Mouse (Mus musculus): Measurements from ENCODE around the gene Camp. TPM values are rescaled to one million over a fixed set of nuclear protein-coding genes. Genes with fewer than 3 reads are reported as not detected.

Gene Camp
- polyA plus RNA-seq (2016; fragmentation: Nextera tagmentation; extraction: Ambion mirVana): 0.35 and 1.1 TPM in 2 replicates

- H3K4me2 ChIP-seq: no peak within 1 kb of the TSS
- H3K9me3 ChIP-seq (replicated peaks): no peaks in the 10 kb centered on the region
- 59% methylated on average over 6 of the region's 6 CpGs for WGBS
- no peak within 1 kb of the TSS for H3K27ac ChIP-seq (ENCODE audit: poor library complexity, severe bottlenecking)
- H3K36me3 ChIP-seq: peaks cover 7% of the 10 kb centered on the region
- no peaks in the 10 kb centered on the region for H3K27me3 ChIP-seq (replicated peaks)
- 0 out of 2 replicates have a peak, but pooled peaks have one; percentile 26 for ATAC-seq (ENCODE audit: insufficient number of reproducible peaks, low FRiP score)
- H3K4me1 ChIP-seq (replicated peaks): peaks cover 4% of the 10 kb centered on the region; the same call in 1 of the 2 replicates
- no peak within 1 kb of the TSS for H3K9ac ChIP-seq
- H3K4me3 ChIP-seq: no peak within 1 kb of the TSS
Measured at GRCm38 (mm10) chr9:109849312-109849758, at the start of gene Camp. Camp (minus strand) TSS chr9:109849617.

- no peak overlapping the region for H3K9ac ChIP-seq
- no peak overlapping the region for H3K27ac ChIP-seq (ENCODE audit: poor library complexity, severe bottlenecking)
- WGBS: 37% methylated on average over 2 of the region's 2 CpGs
- H3K4me3 ChIP-seq: no peak overlapping the region
- H3K9me3 ChIP-seq (replicated peaks): no peaks in the 10 kb centered on the region
- peaks cover 34% of the 10 kb centered on the region for H3K4me1 ChIP-seq (replicated peaks)
- no peak for ATAC-seq (ENCODE audit: insufficient number of reproducible peaks, low FRiP score)
- H3K27me3 ChIP-seq (replicated peaks): no peaks in the 10 kb centered on the region
- H3K36me3 ChIP-seq: peaks cover 17% of the 10 kb centered on the region
- no peak overlapping the region for H3K4me2 ChIP-seq
Measured at GRCm38 (mm10) chr9:109898027-109898426, 48.6 kb upstream of the Camp start.

- peaks cover 34% of the 10 kb centered on the region for H3K4me1 ChIP-seq (replicated peaks)
- no peak overlapping the region for H3K4me2 ChIP-seq
- no peak overlapping the region for H3K9ac ChIP-seq
- H3K27me3 ChIP-seq (replicated peaks): no peaks in the 10 kb centered on the region
- no peak overlapping the region for H3K4me3 ChIP-seq
- WGBS: 74% methylated on average over 8 of the region's 8 CpGs
- no peak overlapping the region for H3K27ac ChIP-seq (ENCODE audit: poor library complexity, severe bottlenecking)
- no peak for ATAC-seq (ENCODE audit: insufficient number of reproducible peaks, low FRiP score)
- H3K9me3 ChIP-seq (replicated peaks): no peaks in the 10 kb centered on the region
- H3K36me3 ChIP-seq: peaks cover 30% of the 10 kb centered on the region
Measured at GRCm38 (mm10) chr9:109896253-109897150, 47.1 kb upstream of the Camp start.

DNA sequence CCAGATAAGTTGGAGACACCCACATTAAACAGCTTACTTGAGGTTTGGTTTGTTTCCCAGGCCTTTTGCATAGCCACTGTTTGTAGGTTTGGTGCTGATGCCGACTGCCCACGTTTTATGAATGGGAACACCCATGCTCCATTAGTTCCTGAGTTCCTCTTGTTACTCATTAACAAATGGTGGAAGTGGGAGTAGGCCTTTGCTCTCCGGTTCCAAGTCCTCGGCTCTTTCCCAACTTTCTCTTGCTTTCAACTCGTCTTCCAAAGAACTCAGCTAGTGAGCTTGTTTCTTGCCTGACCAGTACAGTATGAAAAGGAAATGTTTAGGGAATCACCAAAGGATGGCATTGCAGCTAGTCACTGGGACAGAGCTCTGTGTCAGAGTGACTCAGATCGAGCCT is 46.2 kb upstream of the Camp start:
- Histone ChIP-seq H3K4me3 (no peak overlapping the region), H3K4me2 (no peak overlapping the region), H3K9me3 (replicated peaks) (no peaks in the 10 kb centered on the region), H3K36me3 (peaks cover 39% of the 10 kb centered on the region), H3K27me3 (replicated peaks) (no peaks in the 10 kb centered on the region), H3K27ac (ENCODE audit: poor library complexity, severe bottlenecking) (no peak overlapping the region), H3K9ac (no peak overlapping the region), H3K4me1 (replicated peaks) (peaks cover 32% of the 10 kb centered on the region)
- 86% methylated on average over 6 of the region's 6 CpGs for WGBS
- ATAC-seq (ENCODE audit: insufficient number of reproducible peaks, low FRiP score): no peak

- Histone ChIP-seq H3K27me3 (replicated peaks) (no peaks in the 10 kb centered on the region), H3K4me2 (no peak overlapping the region), H3K4me3 (no peak overlapping the region), H3K36me3 (peaks cover 50% of the 10 kb centered on the region), H3K27ac (ENCODE audit: poor library complexity, severe bottlenecking) (peak overlapping the region; percentile 74), H3K9me3 (replicated peaks) (no peaks in the 10 kb centered on the region), H3K4me1 (replicated peaks) (peaks cover 25% of the 10 kb centered on the region), H3K9ac (peak overlapping the region; percentile 17; the same call in 1 of the 2 replicates)
- peak; percentile 71 for ATAC-seq (ENCODE audit: insufficient number of reproducible peaks, low FRiP score)
- 29% methylated on average over 6 of the region's 6 CpGs for WGBS
Measured at GRCm38 (mm10) chr9:109894413-109895090, 45.1 kb upstream of the Camp start.

GRCm38 (mm10) chr9:109892651-109893250 is 43.3 kb upstream of the Camp start:
- H3K27me3 ChIP-seq (replicated peaks): no peaks in the 10 kb centered on the region
- H3K9ac ChIP-seq: no peak overlapping the region
- peaks cover 13% of the 10 kb centered on the region for H3K4me1 ChIP-seq (replicated peaks)
- no peak overlapping the region for H3K4me3 ChIP-seq
- peaks cover 66% of the 10 kb centered on the region for H3K36me3 ChIP-seq
- H3K27ac ChIP-seq (ENCODE audit: poor library complexity, severe bottlenecking): no peak overlapping the region
- ATAC-seq (ENCODE audit: insufficient number of reproducible peaks, low FRiP score): no peak; the same call in 1 of the 2 replicates
- H3K4me2 ChIP-seq: no peak overlapping the region
- 65% methylated on average over 5 of the region's 5 CpGs for WGBS
- H3K9me3 ChIP-seq (replicated peaks): no peaks in the 10 kb centered on the region

GRCm38 (mm10) chr9:109891501-109891900 is 42.1 kb upstream of the Camp start:
- no peak overlapping the region for H3K4me3 ChIP-seq
- H3K27me3 ChIP-seq (replicated peaks): no peaks in the 10 kb centered on the region
- no peak for ATAC-seq (ENCODE audit: insufficient number of reproducible peaks, low FRiP score)
- peaks cover 9% of the 10 kb centered on the region for H3K4me1 ChIP-seq (replicated peaks)
- peaks cover 74% of the 10 kb centered on the region for H3K36me3 ChIP-seq
- no peaks in the 10 kb centered on the region for H3K9me3 ChIP-seq (replicated peaks)
- WGBS: 85% methylated on average over 8 of the region's 8 CpGs
- no peak overlapping the region for H3K9ac ChIP-seq
- H3K27ac ChIP-seq (ENCODE audit: poor library complexity, severe bottlenecking): no peak overlapping the region
- H3K4me2 ChIP-seq: no peak overlapping the region

- WGBS: 91% methylated on average over 5 of the region's 5 CpGs
- no peak overlapping the region for H3K4me3 ChIP-seq
- ATAC-seq (ENCODE audit: insufficient number of reproducible peaks, low FRiP score): no peak
Measured at GRCm38 (mm10) chr9:109887321-109887720, 37.9 kb upstream of the Camp start.

DNA sequence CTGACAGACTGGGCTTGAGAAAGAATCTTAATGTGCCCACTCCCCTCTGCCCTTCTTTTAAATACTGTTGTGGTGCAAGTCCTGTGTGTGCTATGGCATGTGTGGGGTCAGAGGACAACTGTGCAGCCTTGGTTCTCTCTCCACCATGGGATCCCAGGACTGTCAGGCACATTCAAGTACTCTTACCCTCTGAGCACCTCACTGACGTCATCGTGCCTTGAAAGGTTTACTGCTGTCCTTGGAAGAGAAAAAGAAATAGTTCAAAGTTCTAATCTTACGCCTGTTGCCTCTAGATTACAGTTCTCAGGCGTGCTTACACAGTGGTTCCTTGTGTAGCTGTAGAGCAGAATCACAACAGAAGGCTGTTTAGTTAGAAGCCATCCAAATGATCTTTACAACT is 36.8 kb upstream of the Camp start:
- H3K9ac ChIP-seq: no peak overlapping the region
- H3K9me3 ChIP-seq (replicated peaks): no peaks in the 10 kb centered on the region
- peaks cover 6% of the 10 kb centered on the region for H3K4me1 ChIP-seq (replicated peaks)
- no peaks in the 10 kb centered on the region for H3K27me3 ChIP-seq (replicated peaks)
- ATAC-seq (ENCODE audit: insufficient number of reproducible peaks, low FRiP score): no peak
- peaks cover 96% of the 10 kb centered on the region for H3K36me3 ChIP-seq
- no peak overlapping the region for H3K4me2 ChIP-seq
- no peak overlapping the region for H3K4me3 ChIP-seq
- H3K27ac ChIP-seq (ENCODE audit: poor library complexity, severe bottlenecking): no peak overlapping the region
- 65% methylated on average over 4 of the region's 4 CpGs for WGBS

More at GRCm38 (mm10) chr9:109887321-109887720, 37.9 kb upstream of the Camp start:
- Histone ChIP-seq H3K36me3 (peaks cover 96% of the 10 kb centered on the region), H3K27ac (ENCODE audit: poor library complexity, severe bottlenecking) (no peak overlapping the region), H3K4me2 (no peak overlapping the region), H3K4me1 (replicated peaks) (peaks cover 6% of the 10 kb centered on the region), H3K27me3 (replicated peaks) (no peaks in the 10 kb centered on the region), H3K9ac (no peak overlapping the region), H3K9me3 (replicated peaks) (no peaks in the 10 kb centered on the region)

- H3K4me3 ChIP-seq: no peak overlapping the region
- no peak overlapping the region for H3K27ac ChIP-seq (ENCODE audit: poor library complexity, severe bottlenecking)
- 92% methylated on average over 1 of the region's 1 CpGs for WGBS
- peaks cover 67% of the 10 kb centered on the region for H3K36me3 ChIP-seq
- peaks cover 12% of the 10 kb centered on the region for H3K4me1 ChIP-seq (replicated peaks)
- no peaks in the 10 kb centered on the region for H3K9me3 ChIP-seq (replicated peaks)
- no peak overlapping the region for H3K9ac ChIP-seq
- no peak overlapping the region for H3K4me2 ChIP-seq
- no peak for ATAC-seq (ENCODE audit: insufficient number of reproducible peaks, low FRiP score)
- H3K27me3 ChIP-seq (replicated peaks): no peaks in the 10 kb centered on the region
Measured at GRCm38 (mm10) chr9:109879305-109879704, 29.9 kb upstream of the Camp start.

- ATAC-seq (ENCODE audit: insufficient number of reproducible peaks, low FRiP score): no peak
- Histone ChIP-seq H3K4me2 (peak overlapping the region; percentile 91), H3K36me3 (peaks cover 52% of the 10 kb centered on the region), H3K27ac (ENCODE audit: poor library complexity, severe bottlenecking) (no peak overlapping the region), H3K4me3 (peak overlapping the region; percentile 98), H3K27me3 (replicated peaks) (no peaks in the 10 kb centered on the region), H3K9me3 (replicated peaks) (no peaks in the 10 kb centered on the region), H3K9ac (peak overlapping the region; percentile 97; the same call in 1 of the 2 replicates), H3K4me1 (replicated peaks) (peaks cover 12% of the 10 kb centered on the region)
- whole genome bisulfite sequencing: 83% methylated on average over 5 of the region's 5 CpGs
Measured at GRCm38 (mm10) chr9:109877666-109878065, 28.2 kb upstream of the Camp start.

Data from heart, embryonic 12.5 days (tissue).